ENCODE assay signal across 16 mouse cellular contexts in the genomic region with DNA sequence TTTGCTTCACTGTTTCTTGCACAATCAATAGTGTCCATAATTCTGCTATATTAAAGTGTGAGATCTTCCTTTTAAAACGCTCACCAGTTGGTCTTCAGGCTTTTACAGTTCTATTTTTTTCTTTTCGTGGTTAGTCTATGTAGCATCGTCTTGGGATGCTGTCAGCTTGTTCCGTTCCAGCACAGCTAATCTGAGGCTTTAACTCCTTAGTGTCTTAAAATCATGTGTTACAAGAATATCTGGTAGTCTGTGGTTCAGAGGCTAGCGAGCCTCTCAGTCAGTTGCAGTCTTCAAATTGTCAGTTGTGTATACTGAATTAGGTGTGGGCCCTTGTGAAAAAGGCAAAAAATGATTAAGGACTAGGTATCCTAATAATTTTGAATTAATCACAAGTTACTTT. TPM values are rescaled to one million over a fixed set of nuclear protein-coding genes. Genes with fewer than 3 reads are reported as not detected.
DNase-seq lines count a peak whose midpoint lies in the region; ATAC-seq lines count a peak whose summit lies in the region.
"Had no signal": no experiment of that assay in that cellular context is flagged by ENCODE, and none has a peak within 500 bp of the region (broad histone marks: within the 10 kb centered on the region; RNA-seq: fewer than 3 reads in every experiment).

No protein-coding gene starts in this region.

- H3K27me3 ChIP-seq in forebrain, embryonic 13.5 days = no peaks in the 10 kb centered on the region
- no peaks in the 10 kb centered on the region for H3K27me3 ChIP-seq in forebrain, embryonic 11.5 days (ENCODE audit: control insufficient read depth, insufficient read depth, low read length)
- no peaks in the 10 kb centered on the region for H3K27me3 ChIP-seq in hindbrain, embryonic 14.5 days (ENCODE audit: control insufficient read depth, insufficient read depth, low read length)
- no peaks in the 10 kb centered on the region for H3K27me3 ChIP-seq in neural tube, embryonic 15.5 days (replicated peaks)
- H3K27me3 ChIP-seq: CH12.LX; limb, embryonic 12.5 days had no signal

- no peak for DNase-seq in forebrain, embryonic 11.5 days (ENCODE audit: low spot score)
- DNase-seq in left cerebral cortex, postnatal 25 days (ENCODE audit: low spot score in 2 of 2) = peak; percentile 47 to 57
- DNase-seq in left cerebral cortex, postnatal 10 days (ENCODE audit: extremely low spot score in 1 of 2, low spot score in 2 of 2) = no peak
- DNase-seq in hindbrain, embryonic 14.5 days (ENCODE audit: low spot score) = peak; percentile 66
- DNase-seq in adrenal gland, adult 8-10 months = no peak
- no peak for DNase-seq in testis, postnatal 10 days (ENCODE audit: low spot score)
- DNase-seq: kidney, postnatal 36 days; lung, postnatal 10 days; spleen, adult 18-20 months; thymus, postnatal 14 days had no signal

- no peak overlapping the region for H3K9ac ChIP-seq in forebrain, embryonic 13.5 days
- no peak overlapping the region for H3K9ac ChIP-seq in forebrain, embryonic 11.5 days (ENCODE audit: low read length)
- H3K9ac ChIP-seq in hindbrain, embryonic 14.5 days = peak overlapping the region; percentile 67
- peak overlapping the region; percentile 55 for H3K9ac ChIP-seq in neural tube, embryonic 15.5 days (replicated peaks)
- H3K9ac ChIP-seq: limb, embryonic 12.5 days had no signal

- no peak overlapping the region for H3K27ac ChIP-seq in forebrain, embryonic 13.5 days
- no peak overlapping the region for H3K27ac ChIP-seq in forebrain, embryonic 11.5 days (ENCODE audit: low read depth, low read length)
- H3K27ac ChIP-seq in hindbrain, embryonic 14.5 days = peak overlapping the region; percentile 84
- peak overlapping the region; percentile 70 for H3K27ac ChIP-seq in neural tube, embryonic 15.5 days (replicated peaks)
- H3K27ac ChIP-seq: limb, embryonic 12.5 days had no signal

- no peaks in the 10 kb centered on the region for H3K9me3 ChIP-seq in forebrain, embryonic 13.5 days (replicated peaks)
- no peaks in the 10 kb centered on the region for H3K9me3 ChIP-seq in forebrain, embryonic 11.5 days (ENCODE audit: control insufficient read depth, low read length)
- H3K9me3 ChIP-seq in hindbrain, embryonic 14.5 days (ENCODE audit: control insufficient read depth, low read length) = no peaks in the 10 kb centered on the region
- H3K9me3 ChIP-seq in neural tube, embryonic 15.5 days (replicated peaks) = no peaks in the 10 kb centered on the region
- H3K9me3 ChIP-seq: limb, embryonic 12.5 days had no signal

- peak overlapping the region; percentile 30 for H3K4me3 ChIP-seq in forebrain, embryonic 13.5 days
- no peak overlapping the region for H3K4me3 ChIP-seq in forebrain, embryonic 11.5 days (ENCODE audit: low read depth, low read length)
- peak overlapping the region; percentile 56 for H3K4me3 ChIP-seq in hindbrain, embryonic 14.5 days (replicated peaks; ENCODE audit: low read length)
- H3K4me3 ChIP-seq in neural tube, embryonic 15.5 days (replicated peaks) = peak overlapping the region; percentile 44
- H3K4me3 ChIP-seq: limb, embryonic 12.5 days had no signal

- 42% methylated on average over 5 of the region's 5 CpGs for whole genome bisulfite sequencing in forebrain, embryonic 13.5 days
- WGBS in forebrain, embryonic 11.5 days = 67% methylated on average over 5 of the region's 5 CpGs
- WGBS in hindbrain, embryonic 14.5 days = 20% methylated on average over 5 of the region's 5 CpGs
- WGBS in neural tube, embryonic 15.5 days = 12% methylated on average over 5 of the region's 5 CpGs

- H3K36me3 ChIP-seq in forebrain, embryonic 13.5 days (ENCODE audit: poor library complexity, severe bottlenecking) = no peaks in the 10 kb centered on the region
- H3K36me3 ChIP-seq in forebrain, embryonic 11.5 days (ENCODE audit: control insufficient read depth, insufficient read depth, low read length) = no peaks in the 10 kb centered on the region
- peaks cover 10% of the 10 kb centered on the region; the same call in 1 of the 2 replicates for H3K36me3 ChIP-seq in hindbrain, embryonic 14.5 days (replicated peaks; ENCODE audit: control insufficient read depth, insufficient read depth)
- H3K36me3 ChIP-seq in neural tube, embryonic 15.5 days = peaks cover 3% of the 10 kb centered on the region; the same call in 1 of the 2 replicates
- H3K36me3 ChIP-seq: limb, embryonic 12.5 days had no signal

- intact Hi-C loops in left cerebral cortex, postnatal 25 days (cut with DNase I) = loop anchor here (5.0 kb wide), 3 partner anchors 185 to 210 kb away; no protein-coding TSS in a partner anchor
- intact Hi-C loops in left cerebral cortex, postnatal 10 days (cut with DNase I) = loop anchor here (5.0 kb wide), 1 partner anchor 60 kb away; no protein-coding TSS in a partner anchor

- ATAC-seq in forebrain, embryonic 13.5 days = peak; percentile 60
- ATAC-seq in forebrain, embryonic 11.5 days (replicated peaks; ENCODE audit: low FRiP score) = no peak
- ATAC-seq in hindbrain, embryonic 14.5 days (ENCODE audit: low FRiP score) = 0 out of 2 replicates have a peak, but pooled peaks have one; percentile 54
- ATAC-seq in neural tube, embryonic 15.5 days (ENCODE audit: low FRiP score) = peak; percentile 46; the same call in 1 of the 2 replicates

- H3K4me2 ChIP-seq in forebrain, embryonic 13.5 days = peak overlapping the region; percentile 41
- no peak overlapping the region for H3K4me2 ChIP-seq in forebrain, embryonic 11.5 days (ENCODE audit: low read depth, low read length, severe bottlenecking)
- peak overlapping the region; percentile 74 for H3K4me2 ChIP-seq in hindbrain, embryonic 14.5 days (replicated peaks)
- peak overlapping the region; percentile 56 for H3K4me2 ChIP-seq in neural tube, embryonic 15.5 days
- H3K4me2 ChIP-seq: limb, embryonic 12.5 days had no signal

- peaks cover 5% of the 10 kb centered on the region; the same call in 1 of the 2 replicates for H3K4me1 ChIP-seq in forebrain, embryonic 13.5 days
- H3K4me1 ChIP-seq in forebrain, embryonic 11.5 days (replicated peaks; ENCODE audit: control insufficient read depth, insufficient read depth, low read length) = no peaks in the 10 kb centered on the region
- H3K4me1 ChIP-seq in hindbrain, embryonic 14.5 days (replicated peaks; ENCODE audit: control insufficient read depth, insufficient read depth, low read length) = peaks cover 21% of the 10 kb centered on the region; the same call in 1 of the 2 replicates
- peaks cover 13% of the 10 kb centered on the region; the same call in 1 of the 2 replicates for H3K4me1 ChIP-seq in neural tube, embryonic 15.5 days

RNA-seq across cellular contexts. Expression of a gene that starts 1.5 kb away (rescaled TPM):
- polyA plus RNA-seq in forebrain, embryonic 13.5 days (2015; fragmentation: Nextera tagmentation; extraction: Ambion mirVana) = 6.6 and 8.7 TPM in 2 replicates
- 2.6 and 4.1 TPM in 2 replicates for polyA plus RNA-seq in forebrain, embryonic 11.5 days (2014; fragmentation: Nextera tagmentation; extraction: Ambion mirVana)
- 10 to 100 TPM; 53.4 to 53.6 TPM for total RNA-seq in left cerebral cortex, postnatal 25 days (2021)
- total RNA-seq in left cerebral cortex, postnatal 10 days (2021) = 10 to 100 TPM; 40.1 to 41.7 TPM
- polyA plus RNA-seq in hindbrain, embryonic 14.5 days (2014; fragmentation: Nextera tagmentation; extraction: Ambion mirVana) = 19.7 and 21.1 TPM in 2 replicates
- 19.6 and 22.4 TPM in 2 replicates for polyA plus RNA-seq in neural tube, embryonic 15.5 days (2015; fragmentation: Nextera tagmentation; extraction: Ambion mirVana)
- 10 to 100 TPM in 3 of 4 experiments, 1 to 10 TPM in 1; 7.5 to 19.6 (median 12.0) TPM for total RNA-seq in adrenal gland, adult 8-10 months (2022)
- total RNA-seq: CH12.LX; hematopoietic stem cell, adult 5-6 weeks; neutrophil, adult 5-6 weeks had no signal

RNA-seq across cellular contexts. Expression of a gene that starts 57.6 kb away (rescaled TPM):
- 24.2 and 27.6 TPM in 2 replicates for polyA plus RNA-seq in forebrain, embryonic 13.5 days (2015; fragmentation: Nextera tagmentation; extraction: Ambion mirVana)
- 30.4 and 35.2 TPM in 2 replicates for polyA plus RNA-seq in forebrain, embryonic 11.5 days (2014; fragmentation: Nextera tagmentation; extraction: Ambion mirVana)
- total RNA-seq in left cerebral cortex, postnatal 25 days (2021) = 10 to 100 TPM; 37.4 to 43.5 TPM
- 10 to 100 TPM; 42.1 to 47.9 TPM for total RNA-seq in left cerebral cortex, postnatal 10 days (2021)
- 34.3 and 38.0 TPM in 2 replicates for polyA plus RNA-seq in hindbrain, embryonic 14.5 days (2014; fragmentation: Nextera tagmentation; extraction: Ambion mirVana)
- polyA plus RNA-seq in neural tube, embryonic 15.5 days (2015; fragmentation: Nextera tagmentation; extraction: Ambion mirVana) = 27.4 and 28.6 TPM in 2 replicates
- 10 to 100 TPM; 42.0 to 59.9 (median 57.2) TPM for total RNA-seq in adrenal gland, adult 8-10 months (2022)

RNA-seq across cellular contexts. Expression of a gene that starts 57.6 kb away (rescaled TPM):
- polyA plus RNA-seq in forebrain, embryonic 13.5 days (2015; fragmentation: Nextera tagmentation; extraction: Ambion mirVana) = 11.2 and 12.9 TPM in 2 replicates
- polyA plus RNA-seq in forebrain, embryonic 11.5 days (2014; fragmentation: Nextera tagmentation; extraction: Ambion mirVana) = 13.4 and 13.5 TPM in 2 replicates
- 1 to 10 TPM; 8.7 to 8.9 TPM for total RNA-seq in left cerebral cortex, postnatal 25 days (2021)
- 1 to 10 TPM; 7.9 to 9.1 TPM for total RNA-seq in left cerebral cortex, postnatal 10 days (2021)
- polyA plus RNA-seq in hindbrain, embryonic 14.5 days (2014; fragmentation: Nextera tagmentation; extraction: Ambion mirVana) = 7.2 and 9.3 TPM in 2 replicates
- polyA plus RNA-seq in neural tube, embryonic 15.5 days (2015; fragmentation: Nextera tagmentation; extraction: Ambion mirVana) = 6.8 and 10.3 TPM in 2 replicates
- total RNA-seq in adrenal gland, adult 8-10 months (2022) = 1 to 10 TPM; 5.6 to 10.0 (median 9.0) TPM

Comparison
In these comparisons a context has a peak if more than half of its experiments do, and no peak if none do; other contexts are left out.
1. DNase-seq: peak in left cerebral cortex, postnatal 25 days (2 of 2) and hindbrain, embryonic 14.5 days (single experiment); none in forebrain, embryonic 11.5 days (single experiment), left cerebral cortex, postnatal 10 days (0 of 2), adrenal gland, adult 8-10 months (single experiment) and testis, postnatal 10 days (single experiment).
2. H3K27ac ChIP-seq: peak in hindbrain, embryonic 14.5 days (single experiment) and neural tube, embryonic 15.5 days (single experiment); none in forebrain, embryonic 13.5 days (single experiment) and forebrain, embryonic 11.5 days (single experiment).
3. H3K9ac ChIP-seq: peak in hindbrain, embryonic 14.5 days (single experiment) and neural tube, embryonic 15.5 days (single experiment); none in forebrain, embryonic 13.5 days (single experiment) and forebrain, embryonic 11.5 days (single experiment).